Mouse (Mus musculus) heart, postnatal 14 days (tissue): Measurements from ENCODE around the gene Pid1. TPM values are rescaled to one million over a fixed set of nuclear protein-coding genes. Genes with fewer than 3 reads are reported as not detected.
A peak's percentile ranks its signal among the peaks of the same experiment; 100 is the strongest.

Experiments
- DNase-seq, 2 experiments: peaks; one replicate each; pipeline ENCODE4 v3.0.0; 2021 to 2022
- intact Hi-C: fragments of 180-260 bp; cut with DNase I; formaldehyde crosslinking; loops from one replicate; pipeline ENCODE4 v1.15.1; 2025
- microRNA-seq, 2 experiments: library from miRNA; unstranded; fragments of <30 nt; microRNA quantifications; one replicate each; pipeline ENCODE4 v1.2.0; 2021 to 2022
- total RNA-seq, 2 experiments: library from RNA; stranded (reverse); gene quantifications; 2 replicates each; pipeline ENCODE4 v1.2.3; 2021

Gene Pid1
- total RNA-seq, 2 experiments from 2014 or later: 10.4 to 10.9 TPM

DNA sequence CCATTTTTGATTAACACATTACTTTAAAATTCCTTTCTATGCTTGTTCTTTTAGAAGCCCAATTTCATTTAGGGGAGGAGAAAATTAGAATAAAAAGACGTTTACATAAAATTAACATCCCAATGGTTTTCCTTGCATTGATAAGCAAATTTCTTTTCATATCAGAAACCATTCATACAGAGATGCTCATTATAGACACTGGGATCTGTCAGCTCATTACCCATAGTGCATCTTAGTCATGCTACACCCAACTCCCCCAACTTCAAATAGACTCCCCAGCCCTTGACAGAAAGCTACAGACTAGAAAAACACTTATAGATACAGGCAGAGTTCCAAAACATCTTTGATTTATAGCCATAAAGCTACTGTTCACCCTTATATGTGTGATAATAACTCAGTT lies 277.5 kb downstream of the Pid1 start:
- intact Hi-C loops: no loop called here
- no peak for DNase-seq

DNA sequence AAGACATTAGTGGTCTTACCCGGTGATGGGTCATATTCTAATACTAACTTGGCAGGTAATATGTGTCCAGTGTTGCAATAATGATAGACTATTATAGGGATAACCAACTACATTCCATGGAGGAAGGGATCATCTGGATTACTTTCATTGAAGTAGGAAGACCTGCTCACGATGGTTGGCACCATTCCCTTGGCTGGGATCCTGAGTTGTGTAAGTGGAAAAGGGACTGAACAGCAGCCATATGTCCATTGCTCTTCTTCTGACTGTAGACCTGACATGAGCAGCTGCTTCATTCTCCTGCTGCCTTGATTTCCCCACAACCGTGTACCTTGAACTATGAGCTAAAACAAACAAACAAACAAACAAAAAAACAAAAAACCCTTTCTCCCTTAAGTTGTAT lies 278.6 kb downstream of the Pid1 start:
- intact Hi-C loops: no loop called here
- DNase-seq: no peak

- DNase-seq: no peak
- intact Hi-C loops: no loop called here
These were observed 284.4 kb downstream of the Pid1 start for GRCm38 (mm10) chr1:84079566-84079965.

DNA sequence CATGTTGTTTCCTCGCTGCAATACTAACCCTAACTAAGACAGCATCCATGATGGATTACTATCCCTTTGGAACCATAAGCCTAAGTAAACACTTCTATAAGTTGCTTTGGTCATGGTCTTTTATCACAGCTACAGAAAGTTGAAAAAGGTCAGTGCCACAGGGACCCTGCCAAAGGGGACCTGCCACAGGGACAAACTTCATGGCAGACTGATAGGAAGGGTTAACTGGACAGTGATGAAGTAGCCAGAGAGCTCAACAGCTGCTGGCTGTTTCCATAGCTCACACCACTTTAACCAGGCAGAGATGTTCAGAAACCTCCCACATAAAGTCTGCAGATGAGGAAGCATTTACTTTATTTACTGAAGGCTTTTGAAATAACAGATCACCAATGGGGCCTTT lies 287.0 kb downstream of the Pid1 start:
- no peak for DNase-seq

DNA sequence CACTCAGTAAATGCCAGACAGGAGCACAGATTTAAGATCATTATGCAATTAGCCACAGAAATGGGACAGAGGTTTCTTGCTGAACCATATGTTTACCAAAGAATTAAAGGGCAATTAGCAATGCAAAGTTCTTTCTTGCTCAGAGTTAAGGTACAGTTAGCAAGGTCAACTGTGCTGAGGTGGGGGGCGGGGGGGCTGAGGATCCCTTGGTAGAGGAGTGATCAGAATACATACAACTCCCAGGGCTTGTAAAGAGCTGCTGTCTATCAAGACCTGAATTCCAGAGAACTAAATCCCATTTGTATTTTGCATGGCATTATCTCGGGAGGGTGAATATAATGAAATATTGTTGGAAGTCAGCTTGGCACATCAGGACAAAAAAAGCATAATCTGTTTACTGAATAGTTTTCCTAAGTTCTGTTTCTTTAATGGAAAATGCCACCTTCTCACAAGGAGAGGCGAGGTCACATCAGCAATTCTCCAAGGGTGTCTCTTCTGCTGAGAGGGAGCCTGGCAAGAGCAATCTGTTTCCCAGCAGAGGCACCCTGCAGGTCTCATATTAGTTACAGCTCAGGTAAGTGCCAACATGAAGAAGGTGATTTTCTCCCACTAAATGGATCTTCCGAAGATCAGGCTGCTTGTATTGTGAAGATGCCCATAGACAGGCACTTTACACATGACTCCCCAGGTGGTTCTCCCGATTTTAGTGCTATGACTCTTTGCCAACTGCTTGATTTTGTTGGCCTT lies 306.9 kb downstream of the Pid1 start:
- no peak for DNase-seq
- intact Hi-C loops: no loop called here

More for the DNA sequence above, 287.0 kb downstream of the Pid1 start:
- intact Hi-C loops: no loop called here

- DNase-seq: no peak
- intact Hi-C loops: no loop called here
These were observed 307.7 kb downstream of the Pid1 start for GRCm38 (mm10) chr1:84056306-84056705.

GRCm38 (mm10) chr1:84025746-84026145 lies 338.2 kb downstream of the Pid1 start:
- DNase-seq: peak; percentile 64 to 68
- intact Hi-C loops: no loop called here

DNA sequence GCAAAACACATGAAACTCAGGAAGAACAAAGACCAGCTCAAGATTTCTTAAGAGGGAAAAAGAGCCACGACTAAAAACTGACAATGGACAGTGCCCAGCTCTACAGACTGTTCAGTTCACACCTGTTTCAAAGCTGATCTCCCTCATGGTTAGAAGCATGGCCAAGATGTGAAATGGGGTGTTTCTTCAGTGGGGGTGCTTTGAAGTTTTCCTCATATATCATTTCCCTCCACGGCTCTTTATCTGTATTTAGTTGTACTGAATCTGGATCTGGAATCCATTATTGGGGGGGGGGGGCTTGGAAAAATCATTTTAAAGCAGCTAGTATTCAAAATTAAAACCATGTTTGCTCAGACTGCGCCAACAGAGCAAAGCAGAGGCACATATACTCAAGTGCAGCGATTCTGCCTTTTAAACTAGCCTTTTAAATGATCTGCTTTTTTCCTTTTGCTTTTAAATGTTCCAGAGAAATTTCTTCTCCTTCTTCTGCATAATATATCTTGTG lies 351.1 kb downstream of the Pid1 start:
- no peak for DNase-seq
- intact Hi-C loops: no loop called here

- no peak for DNase-seq
- intact Hi-C loops: no loop called here
These were observed 361.4 kb downstream of the Pid1 start for GRCm38 (mm10) chr1:84002630-84003029.

Small RNA genes lying within 50 kb of the gene (microRNA-seq; reads per million reads assigned to microRNA genes)
- gene Mir6353: 0 reads per million in 2 experiments
